13 mouse cellular contexts compared by ENCODE assay signal in genomic region chr11:59759626-59760025, GRCm38 (mm10). TPM values are rescaled to one million over a fixed set of nuclear protein-coding genes. Genes with fewer than 3 reads are reported as not detected.
DNase-seq lines count a peak whose midpoint lies in the region; ATAC-seq and TF ChIP-seq lines count a peak whose summit lies in the region.
"Had no signal": no experiment of that assay in that cellular context is flagged by ENCODE, and none has a peak within 500 bp of the region (broad histone marks: within the 10 kb centered on the region; RNA-seq: fewer than 3 reads in every experiment).

No protein-coding gene starts in this region.

- no peak for DNase-seq in heart, adult 2 months
- no peak for DNase-seq in heart, postnatal 25 days (ENCODE audit: low spot score)
- no peak for DNase-seq in hindbrain, embryonic 10.5 days (ENCODE audit: low spot score)
- DNase-seq in right cerebral cortex, postnatal 4 days, result no peak
- no peak for DNase-seq in ovary, postnatal 10 days (ENCODE audit: low spot score)

- no peak for TF ChIP-seq POLR2A in heart, adult 2 months (IDR thresholded peaks at IDR 0.05; ENCODE audit: insufficient read depth, low read depth, low read length)

- H3K79me2 ChIP-seq in heart, adult 2 months (replicated peaks; ENCODE audit: control insufficient read depth, insufficient read depth, low read length), result no peaks in the 10 kb centered on the region

- WGBS in heart, adult 2 months, result 53% methylated on average over 2 of the region's 2 CpGs
- 90% methylated on average over 2 of the region's 2 CpGs for WGBS in hindbrain, embryonic 15.5 days
- WGBS in hindbrain, embryonic 10.5 days, result 91% methylated on average over 2 of the region's 2 CpGs
- 91% methylated on average over 2 of the region's 2 CpGs for whole genome bisulfite sequencing in midbrain, embryonic 16.5 days
- WGBS in midbrain, embryonic 13.5 days, result 89% methylated on average over 2 of the region's 2 CpGs

- peaks cover 16% of the 10 kb centered on the region for H3K4me1 ChIP-seq in heart, adult 2 months (ENCODE audit: control insufficient read depth, insufficient read depth, low read length)
- peaks cover 26% of the 10 kb centered on the region for H3K4me1 ChIP-seq in hindbrain, embryonic 15.5 days (replicated peaks)
- no peaks in the 10 kb centered on the region for H3K4me1 ChIP-seq in hindbrain, embryonic 10.5 days (replicated peaks)
- H3K4me1 ChIP-seq in midbrain, embryonic 16.5 days (ENCODE audit: control insufficient read depth, insufficient read depth, low read length), result 0 out of 2 replicates have a peak, but pooled peaks cover 3% of the 10 kb centered on the region
- no peaks in the 10 kb centered on the region for H3K4me1 ChIP-seq in midbrain, embryonic 13.5 days (replicated peaks)
- H3K4me1 ChIP-seq: embryonic facial prominence, embryonic 13.5 days; liver, embryonic 15.5 days had no signal

- H3K27me3 ChIP-seq in heart, adult 2 months (ENCODE audit: control insufficient read depth, insufficient read depth, low read length), result no peaks in the 10 kb centered on the region
- no peaks in the 10 kb centered on the region for H3K27me3 ChIP-seq in hindbrain, embryonic 15.5 days
- no peaks in the 10 kb centered on the region for H3K27me3 ChIP-seq in hindbrain, embryonic 10.5 days (ENCODE audit: insufficient read depth, poor library complexity, severe bottlenecking)
- no peaks in the 10 kb centered on the region for H3K27me3 ChIP-seq in midbrain, embryonic 16.5 days (ENCODE audit: control insufficient read depth, insufficient read depth, low read depth, low read length)
- no peaks in the 10 kb centered on the region for H3K27me3 ChIP-seq in midbrain, embryonic 13.5 days
- H3K27me3 ChIP-seq: embryonic facial prominence, embryonic 13.5 days; liver, embryonic 15.5 days had no signal

- TF ChIP-seq EP300 in heart, adult 2 months (IDR thresholded peaks at IDR 0.05; ENCODE audit: insufficient read depth, low read depth, low read length), result no peak

- peaks cover 16% of the 10 kb centered on the region for H3K36me3 ChIP-seq in heart, adult 2 months (ENCODE audit: control insufficient read depth, insufficient read depth, low read length)
- H3K36me3 ChIP-seq in hindbrain, embryonic 15.5 days, result peaks cover 74% of the 10 kb centered on the region
- peaks cover 98% of the 10 kb centered on the region for H3K36me3 ChIP-seq in hindbrain, embryonic 10.5 days
- H3K36me3 ChIP-seq in midbrain, embryonic 16.5 days (ENCODE audit: control insufficient read depth, insufficient read depth, low read length), result peaks cover 49% of the 10 kb centered on the region
- peaks cover 94% of the 10 kb centered on the region for H3K36me3 ChIP-seq in midbrain, embryonic 13.5 days

- no peak overlapping the region for H3K9ac ChIP-seq in heart, adult 2 months (ENCODE audit: low read depth, low read length)
- no peak overlapping the region for H3K9ac ChIP-seq in hindbrain, embryonic 15.5 days
- H3K9ac ChIP-seq in midbrain, embryonic 16.5 days (ENCODE audit: low read depth, low read length), result no peak overlapping the region
- no peak overlapping the region for H3K9ac ChIP-seq in midbrain, embryonic 13.5 days (replicated peaks)
- H3K9ac ChIP-seq: liver, embryonic 15.5 days had no signal

- TF ChIP-seq CTCF in heart, adult 2 months (IDR thresholded peaks at IDR 0.05), result no peak

- no peaks in the 10 kb centered on the region for H3K9me3 ChIP-seq in hindbrain, embryonic 15.5 days
- no peaks in the 10 kb centered on the region for H3K9me3 ChIP-seq in hindbrain, embryonic 10.5 days
- no peaks in the 10 kb centered on the region for H3K9me3 ChIP-seq in midbrain, embryonic 16.5 days (replicated peaks; ENCODE audit: control insufficient read depth, low read length, poor library complexity, severe bottlenecking)
- H3K9me3 ChIP-seq in midbrain, embryonic 13.5 days, result no peaks in the 10 kb centered on the region
- H3K9me3 ChIP-seq: embryonic facial prominence, embryonic 13.5 days; liver, embryonic 15.5 days had no signal

- no peak overlapping the region for H3K4me3 ChIP-seq in heart, adult 2 months
- no peak overlapping the region for H3K4me3 ChIP-seq in hindbrain, embryonic 15.5 days
- H3K4me3 ChIP-seq in hindbrain, embryonic 10.5 days, result no peak overlapping the region
- no peak overlapping the region for H3K4me3 ChIP-seq in midbrain, embryonic 16.5 days (ENCODE audit: low read depth, low read length)
- no peak overlapping the region for H3K4me3 ChIP-seq in midbrain, embryonic 13.5 days (replicated peaks)
- H3K4me3 ChIP-seq: embryonic facial prominence, embryonic 13.5 days; liver, embryonic 15.5 days had no signal

- no peak overlapping the region for H3K4me2 ChIP-seq in hindbrain, embryonic 15.5 days
- H3K4me2 ChIP-seq in midbrain, embryonic 16.5 days (ENCODE audit: low read length), result no peak overlapping the region
- no peak overlapping the region for H3K4me2 ChIP-seq in midbrain, embryonic 13.5 days (replicated peaks)
- H3K4me2 ChIP-seq: embryonic facial prominence, embryonic 13.5 days; liver, embryonic 15.5 days had no signal

- no peak; the same call in 1 of the 2 replicates for ATAC-seq in hindbrain, embryonic 15.5 days (ENCODE audit: low FRiP score, low read depth)
- ATAC-seq in midbrain, embryonic 16.5 days, result no peak
- ATAC-seq in midbrain, embryonic 13.5 days, result no peak
- ATAC-seq: forebrain, embryonic 14.5 days; inflammation-experienced regulatory T-cells, adult 6 months had no signal

- intact Hi-C loops in heart, adult 2 months (cut with DNase I), result loop anchor here (10.0 kb wide), 1 partner anchor 235 kb away; the partner anchor contains the start of gene Zkscan17
- intact Hi-C loops in heart, postnatal 25 days (cut with DNase I), result no loop called here

- peak overlapping the region; percentile 51 for H3K27ac ChIP-seq in heart, adult 2 months
- H3K27ac ChIP-seq in hindbrain, embryonic 15.5 days (replicated peaks), result peak overlapping the region; percentile 70
- no peak overlapping the region for H3K27ac ChIP-seq in hindbrain, embryonic 10.5 days
- peak overlapping the region; percentile 20; the same call in 1 of the 2 replicates for H3K27ac ChIP-seq in midbrain, embryonic 16.5 days (ENCODE audit: low read length)
- H3K27ac ChIP-seq in midbrain, embryonic 13.5 days, result no peak overlapping the region
- H3K27ac ChIP-seq: kidney, postnatal 0 days; liver, embryonic 15.5 days had no signal

RNA-seq across cellular contexts. Expression of gene Pld6, which starts 27.8 kb away (rescaled TPM):
- total RNA-seq in heart, adult 2 months (2021), result under 1 TPM; 0.44 to 0.45 TPM
- 1.5 and 2.2 TPM in 2 replicates for polyA plus RNA-seq in heart, adult 2 months (2012; rRNA removed)
- under 1 TPM; 0.18 to 0.42 TPM for total RNA-seq in heart, postnatal 25 days (2021)
- polyA plus RNA-seq in hindbrain, embryonic 15.5 days (2015; fragmentation: Nextera tagmentation; extraction: Ambion mirVana), result 15.1 and 16.4 TPM in 2 replicates
- polyA plus RNA-seq in hindbrain, embryonic 10.5 days (2016; fragmentation: Nextera tagmentation; extraction: Ambion mirVana), result 1.9 and 2.6 TPM in 2 replicates
- polyA plus RNA-seq in midbrain, embryonic 16.5 days (2015; fragmentation: Nextera tagmentation; extraction: Ambion mirVana), result 13.4 and 19.4 TPM in 2 replicates
- polyA plus RNA-seq in midbrain, embryonic 13.5 days (2015; fragmentation: Nextera tagmentation; extraction: Ambion mirVana), result 2.4 and 2.7 TPM in 2 replicates

RNA-seq across cellular contexts. Expression of gene Flcn, which starts 50.2 kb away (rescaled TPM):
- total RNA-seq in heart, adult 2 months (2021), result 10 to 100 TPM; 36.9 to 47.0 TPM
- polyA plus RNA-seq in heart, adult 2 months (2012; rRNA removed), result 52.0 and 59.0 TPM in 2 replicates
- total RNA-seq in heart, postnatal 25 days (2021), result 10 to 100 TPM; 43.0 to 44.1 TPM
- 42.4 and 44.8 TPM in 2 replicates for polyA plus RNA-seq in hindbrain, embryonic 15.5 days (2015; fragmentation: Nextera tagmentation; extraction: Ambion mirVana)
- polyA plus RNA-seq in hindbrain, embryonic 10.5 days (2016; fragmentation: Nextera tagmentation; extraction: Ambion mirVana), result 29.6 and 31.0 TPM in 2 replicates
- 45.2 and 48.2 TPM in 2 replicates for polyA plus RNA-seq in midbrain, embryonic 16.5 days (2015; fragmentation: Nextera tagmentation; extraction: Ambion mirVana)
- 38.4 and 41.7 TPM in 2 replicates for polyA plus RNA-seq in midbrain, embryonic 13.5 days (2015; fragmentation: Nextera tagmentation; extraction: Ambion mirVana)

Comparison
In these comparisons a context has a peak if more than half of its experiments do, and no peak if none do; other contexts are left out.
1. H3K27ac ChIP-seq: peak in heart, adult 2 months (single experiment), hindbrain, embryonic 15.5 days (single experiment) and midbrain, embryonic 16.5 days (single experiment); none in hindbrain, embryonic 10.5 days (single experiment) and midbrain, embryonic 13.5 days (single experiment).